Mouse (Mus musculus) ES-E14 (cell line): ENCODE measurements around the gene Amer3.

Experiments used
- CHD2 ChIP-seq: IDR thresholded peaks from 2 replicates; pipeline ENCODE4 v1.6.1; 2014; ENCODE audit warnings: mild to moderate bottlenecking, low read depth, low read length, inconsistent platforms
- ZC3H11A ChIP-seq: IDR thresholded peaks from 2 replicates; pipeline ENCODE4 v1.6.1; 2012; ENCODE audit warnings: low read depth, mild to moderate bottlenecking, inconsistent platforms, low read length, borderline replicate concordance

- TF ChIP-seq ZC3H11A: no peak
- no peak for TF ChIP-seq CHD2
Measured at GRCm38 (mm10) chr1:34584736-34585135, 5.3 kb downstream of the Amer3 start.
